Mouse (Mus musculus): Measurements from ENCODE around the gene Ssbp2.

Ssbp2 gene

DNA sequence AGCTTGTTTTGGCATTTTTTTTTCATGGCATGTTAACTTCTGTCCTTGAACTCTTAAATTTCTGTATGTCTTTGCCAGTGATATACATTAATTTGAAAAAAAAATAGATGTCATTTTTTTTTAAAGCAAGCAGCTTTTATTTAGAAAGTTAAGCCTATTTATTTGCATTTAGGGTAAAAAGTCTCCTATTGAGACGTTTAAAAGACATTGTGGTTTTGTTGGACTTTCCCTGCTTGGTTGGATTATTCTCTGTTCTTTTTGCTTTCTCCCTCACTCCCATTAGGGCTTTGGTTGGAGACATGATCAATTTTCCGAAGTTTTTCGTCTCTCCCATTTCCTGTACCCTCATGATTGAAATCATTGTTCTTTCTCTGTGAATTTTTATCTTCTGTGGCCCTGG is 265.0 kb downstream of the Ssbp2 start:
- no peak for DNase-seq (ENCODE audit: low read depth, low spot score)

DNA sequence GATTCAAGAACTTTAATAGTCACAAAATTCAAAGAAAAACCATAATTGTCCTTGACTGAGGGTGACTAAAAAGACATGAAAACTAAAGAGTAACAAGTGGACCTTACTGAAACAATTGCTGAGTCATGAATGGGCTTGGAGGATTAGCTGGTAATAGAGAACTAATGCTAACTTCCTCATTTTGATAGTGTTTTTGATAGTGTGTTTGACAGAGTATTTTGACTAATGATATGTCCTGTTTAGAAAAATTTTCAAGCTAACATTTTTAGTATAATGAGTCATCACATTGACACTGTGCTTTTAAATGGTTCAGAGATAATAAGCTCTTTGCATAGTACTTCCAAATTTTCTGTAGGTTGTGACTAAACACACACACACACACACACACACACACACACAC is 267.8 kb downstream of the Ssbp2 start:
- DNase-seq (ENCODE audit: low read depth, low spot score): no peak

DNA sequence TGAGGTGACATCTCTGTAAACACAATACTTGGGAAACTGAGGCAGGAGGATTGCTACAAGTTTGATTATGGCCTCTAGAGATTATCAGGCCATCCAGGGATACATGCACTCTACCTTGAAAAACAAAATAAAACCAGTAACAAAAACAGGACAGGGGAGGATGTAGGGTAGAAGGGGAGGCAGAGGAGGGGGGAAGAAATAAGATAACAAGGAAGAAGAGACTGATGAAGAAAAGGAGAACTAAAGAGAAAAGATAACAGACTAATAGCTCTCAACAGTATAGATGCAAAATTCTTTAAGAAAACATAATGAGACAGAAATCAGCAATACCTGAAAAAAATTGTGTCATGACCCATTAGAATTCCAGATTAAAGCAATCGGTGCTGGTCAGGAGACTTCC is 277.1 kb downstream of the Ssbp2 start:
- no peak for DNase-seq (ENCODE audit: low read depth, low spot score)

DNA sequence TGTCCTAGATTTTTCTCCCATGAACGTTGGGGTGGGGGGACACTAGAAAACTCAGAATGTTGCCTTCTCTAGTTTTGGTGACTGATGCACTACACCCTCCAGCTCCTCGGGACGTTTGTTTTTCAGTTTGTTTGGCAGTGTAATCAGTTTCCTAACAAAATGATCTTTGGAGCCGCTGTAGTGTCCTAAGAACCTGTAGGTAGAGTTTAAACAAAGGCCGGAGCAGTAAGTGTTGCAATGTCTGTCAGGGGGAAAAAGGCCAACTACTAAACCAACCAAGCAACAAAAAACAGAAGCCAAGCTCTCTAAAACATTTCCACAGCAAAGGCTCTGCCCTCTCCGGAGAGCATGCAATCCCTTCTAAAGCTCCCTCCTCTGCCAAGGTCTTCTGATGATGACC is 280.8 kb downstream of the Ssbp2 start:
- DNase-seq (ENCODE audit: low read depth, low spot score): no peak

DNA sequence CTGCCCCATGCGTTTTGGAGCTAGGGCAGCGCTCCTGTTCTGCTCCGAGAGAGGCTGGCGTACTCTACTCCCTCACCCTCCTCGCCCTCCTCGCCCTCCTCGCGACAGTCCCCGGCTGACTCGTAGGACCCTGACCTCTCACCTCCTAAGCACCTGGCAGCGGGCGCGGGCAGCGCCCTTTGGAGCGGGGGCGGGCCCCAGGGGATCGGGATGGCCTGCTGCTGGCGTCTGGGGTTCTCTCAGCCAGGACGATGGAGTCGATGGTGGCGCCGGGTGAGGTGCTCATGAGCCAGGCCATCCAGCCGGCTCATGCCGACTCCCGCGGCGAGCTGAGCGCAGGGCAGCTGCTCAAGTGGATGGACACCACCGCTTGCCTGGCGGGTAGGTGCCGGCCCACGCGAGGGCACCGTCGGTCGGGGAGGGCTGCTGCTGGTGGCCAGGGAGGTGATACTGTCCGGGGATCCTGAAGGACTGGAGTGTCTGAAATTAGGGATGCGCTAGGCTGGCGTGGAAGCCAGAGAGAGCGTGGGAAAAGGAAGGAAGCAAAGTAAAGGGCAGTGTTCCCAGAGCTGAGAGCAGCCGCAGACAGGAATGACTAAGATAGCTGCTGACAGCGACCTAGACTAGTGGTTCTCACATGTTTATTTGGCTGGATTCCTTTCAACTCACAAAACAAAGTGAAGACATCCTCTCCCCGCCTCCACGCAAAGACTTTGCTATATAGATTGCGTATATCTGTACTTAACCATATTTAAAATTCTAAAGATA is 281.4 kb downstream of the Ssbp2 start, which contains the start of gene Acot12:
Acot12 (plus strand) TSS at position 233 of the 768 bp plus-strand sequence.
- peak; percentile 25 for DNase-seq (ENCODE audit: low read depth, low spot score)

DNA sequence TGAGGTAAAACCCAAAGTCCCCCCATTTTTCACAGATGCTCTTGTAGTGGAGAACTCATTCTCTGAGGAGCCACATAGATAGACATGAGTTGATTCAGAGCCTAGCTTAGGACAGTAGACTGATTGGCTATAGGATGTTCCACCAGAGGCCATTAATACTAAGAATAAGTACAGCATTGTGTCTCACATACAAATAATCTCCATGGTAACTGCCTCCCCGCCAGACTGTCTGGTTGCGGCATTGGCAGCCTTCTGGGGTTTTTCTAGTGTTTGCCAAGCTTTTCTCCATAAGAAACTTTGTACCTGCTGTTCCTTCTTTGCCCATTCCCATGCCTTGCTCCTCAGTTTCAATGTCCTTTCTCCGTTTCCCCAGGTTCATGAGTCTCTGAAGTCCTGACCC is 283.1 kb downstream of the Ssbp2 start:
- DNase-seq (ENCODE audit: low read depth, low spot score): no peak

DNA sequence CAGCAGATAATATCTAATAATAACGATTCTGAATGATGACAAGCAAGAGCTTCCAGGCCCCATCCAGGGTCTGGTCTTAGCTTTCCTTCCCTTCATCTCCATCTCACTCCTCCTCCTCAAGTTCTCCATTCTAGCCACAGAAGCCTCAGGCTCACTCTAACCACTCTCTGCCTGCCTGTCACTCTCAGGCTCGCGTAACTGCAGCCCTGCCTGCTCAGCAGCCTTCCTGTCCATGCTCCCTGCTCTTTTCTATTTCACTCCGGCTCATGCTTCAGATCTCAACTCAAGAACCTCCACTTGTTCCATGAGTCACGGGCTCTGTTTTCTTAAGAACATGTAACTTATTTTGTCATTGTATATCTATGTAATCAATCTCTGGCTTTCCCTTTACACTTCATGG is 286.4 kb downstream of the Ssbp2 start:
- no peak for DNase-seq (ENCODE audit: low read depth, low spot score)

DNA sequence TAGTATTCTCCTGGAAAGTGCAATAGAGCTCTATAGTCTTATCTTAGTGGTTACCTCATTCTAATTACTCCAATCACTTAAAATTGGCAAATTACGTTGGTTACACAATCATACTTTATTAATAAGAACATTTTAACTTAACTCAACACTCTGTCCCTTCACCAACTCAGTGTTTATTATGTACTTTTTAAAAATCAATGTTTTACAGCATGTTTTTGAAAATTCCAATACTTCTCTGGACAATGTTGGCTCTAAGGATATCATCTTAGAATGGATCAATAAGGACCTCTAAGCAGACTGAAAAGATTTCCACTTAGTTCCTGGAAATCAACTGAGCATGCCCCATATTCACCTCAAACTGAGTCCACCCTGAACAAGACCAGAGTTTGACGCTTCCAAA is 288.3 kb downstream of the Ssbp2 start:
- no peak for DNase-seq (ENCODE audit: low read depth, low spot score)

DNA sequence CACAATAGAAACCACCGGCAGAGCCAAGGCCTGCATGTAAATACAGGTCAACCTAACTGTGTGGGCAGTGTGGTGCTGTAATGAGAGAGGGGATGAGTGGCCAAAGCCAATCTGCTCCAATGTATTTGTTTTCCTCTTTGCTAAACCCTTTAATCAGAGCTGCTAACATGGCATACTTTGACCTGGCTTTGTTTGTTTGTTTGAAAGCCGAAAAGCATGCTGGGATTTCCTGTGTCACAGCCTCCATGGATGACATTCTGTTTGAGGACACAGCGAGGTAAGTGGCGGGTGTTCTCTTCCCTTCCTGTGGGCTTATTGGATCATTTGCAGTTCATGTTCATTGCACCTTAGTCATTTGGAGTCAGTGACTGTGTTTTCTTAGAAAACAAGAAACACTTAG is 289.9 kb downstream of the Ssbp2 start:
- no peak for DNase-seq (ENCODE audit: low read depth, low spot score)

All from R1 (cell line).